Mouse (Mus musculus) left cerebral cortex, postnatal 25 days (tissue): ENCODE measurements around the gene Prrx2. TPM values are rescaled to one million over a fixed set of nuclear protein-coding genes. Genes with fewer than 3 reads are reported as not detected.
A peak's percentile ranks its signal among the peaks of the same experiment; 100 is the strongest.
"Not testable (repeated sequence)": the region's sequence is repeated elsewhere in the genome, so short reads cannot be mapped to it uniquely, and the experiment has no call there.

Experiments
- DNase-seq, 2 experiments: peaks; one replicate each; pipeline ENCODE4 v3.0.0; 2022; ENCODE audit warnings: low spot score in 2 of 2, mixed read lengths in 1 of 2
- intact Hi-C: fragments of 180-260 bp; cut with DNase I; formaldehyde crosslinking; loops from one replicate; pipeline ENCODE4 v1.15.1; 2025
- total RNA-seq, 2 experiments: library from RNA; stranded (reverse); gene quantifications; 2 replicates each; pipeline ENCODE4 v1.2.3; 2021

Prrx2 gene
- total RNA-seq, 2 experiments from 2014 or later = 1.3 to 2.4 TPM

DNA sequence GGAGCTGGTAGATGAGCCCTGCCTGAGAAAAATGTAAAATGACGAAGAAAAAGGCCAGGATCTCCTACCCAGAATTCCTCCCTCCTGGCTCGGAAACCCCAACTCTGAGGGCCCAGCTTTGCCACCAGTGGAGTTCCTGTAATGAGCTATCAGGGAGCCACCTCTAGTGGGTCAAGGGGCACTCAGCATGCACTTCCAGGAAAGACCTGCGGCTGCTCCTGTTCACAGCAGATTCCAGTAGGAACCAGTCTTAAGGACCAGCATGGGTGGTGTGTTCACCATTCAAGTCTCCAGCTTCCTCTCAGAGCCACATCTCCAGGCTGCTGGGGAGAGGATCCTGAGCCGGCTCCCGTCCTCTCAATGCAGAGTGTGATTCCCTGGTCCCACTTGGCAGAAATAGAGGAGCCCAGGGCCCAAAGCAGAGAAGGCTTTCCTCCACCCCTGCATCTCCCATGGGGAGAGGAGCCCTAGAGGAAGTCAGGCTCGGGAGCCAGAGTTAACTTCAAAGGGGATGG, 66.9 kb downstream of the Prrx2 start:
- intact Hi-C loops = no loop called here
- DNase-seq = no peak

DNA sequence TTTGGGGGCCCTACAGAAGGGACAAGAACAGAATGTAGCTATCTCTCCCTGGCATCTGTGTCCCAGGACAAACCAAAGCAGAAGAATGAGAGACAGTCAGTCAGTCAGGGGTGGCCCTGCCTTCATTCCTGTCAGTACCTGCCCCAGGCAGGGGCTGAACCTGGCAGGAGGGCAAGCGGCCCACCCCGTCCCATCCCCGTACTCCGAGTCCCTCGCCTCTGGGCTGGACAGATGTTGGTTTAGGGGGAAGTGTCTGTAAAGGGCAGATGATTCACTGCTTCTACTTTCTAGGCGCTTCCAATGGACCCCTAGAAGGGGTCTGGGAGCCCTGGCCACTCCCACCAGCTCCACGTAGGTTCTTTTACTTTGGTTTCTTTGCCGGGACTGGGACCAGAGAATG, 67.5 kb downstream of the Prrx2 start:
- intact Hi-C loops = no loop called here
- no peak for DNase-seq

DNA sequence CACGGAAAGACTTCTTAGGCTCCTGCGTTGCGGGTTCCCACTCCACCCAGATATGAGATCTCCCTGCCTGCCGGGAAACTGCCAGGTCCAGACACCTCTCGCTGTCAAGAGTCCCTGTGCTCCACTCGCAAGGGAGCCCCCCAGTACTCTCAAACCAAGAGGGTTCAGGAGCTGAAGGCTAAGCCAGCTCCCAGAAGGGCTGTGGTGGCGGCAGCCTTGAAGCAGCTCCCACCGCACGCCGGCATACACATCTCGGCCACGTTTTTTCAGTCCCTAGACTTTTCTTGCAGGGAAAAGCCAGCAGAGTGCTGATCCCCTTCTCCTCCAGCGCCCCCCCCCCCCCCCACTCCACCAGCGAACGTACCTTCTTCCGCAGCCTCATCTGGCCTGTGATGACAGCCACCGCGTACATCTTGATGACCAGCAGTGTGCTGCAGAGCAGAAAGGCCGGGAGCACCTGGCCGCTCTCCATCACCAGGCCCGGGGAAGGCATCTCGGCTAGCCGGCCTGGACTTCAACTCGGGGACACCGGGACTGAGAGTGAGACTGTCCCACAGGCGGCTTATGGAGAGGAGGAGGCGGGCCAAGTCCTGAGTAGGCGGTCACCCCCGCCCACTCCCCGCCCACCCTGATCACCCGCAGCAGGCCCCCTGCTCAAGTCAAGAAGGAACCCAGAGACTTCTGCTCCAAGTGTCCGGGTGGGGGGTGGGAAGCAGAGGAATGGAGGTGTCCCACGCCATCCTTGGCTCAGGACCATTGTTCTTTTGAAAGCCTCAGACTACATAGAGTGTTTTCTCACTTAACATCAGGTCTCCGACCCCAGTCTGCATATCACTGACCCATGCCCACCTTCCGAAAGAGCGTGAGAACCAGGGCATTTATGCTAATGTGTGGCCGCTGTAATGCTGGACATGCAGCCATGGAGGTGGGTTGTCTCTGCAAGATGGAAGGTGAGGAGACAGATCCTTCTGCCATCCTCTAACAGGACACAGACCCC, 68.3 kb downstream of the Prrx2 start:
- intact Hi-C loops = no loop called here
- no peak for DNase-seq

- intact Hi-C loops = no loop called here
These were observed 69.5 kb downstream of the Prrx2 start for GRCm38 (mm10) chr2:30904231-30904630.

DNA sequence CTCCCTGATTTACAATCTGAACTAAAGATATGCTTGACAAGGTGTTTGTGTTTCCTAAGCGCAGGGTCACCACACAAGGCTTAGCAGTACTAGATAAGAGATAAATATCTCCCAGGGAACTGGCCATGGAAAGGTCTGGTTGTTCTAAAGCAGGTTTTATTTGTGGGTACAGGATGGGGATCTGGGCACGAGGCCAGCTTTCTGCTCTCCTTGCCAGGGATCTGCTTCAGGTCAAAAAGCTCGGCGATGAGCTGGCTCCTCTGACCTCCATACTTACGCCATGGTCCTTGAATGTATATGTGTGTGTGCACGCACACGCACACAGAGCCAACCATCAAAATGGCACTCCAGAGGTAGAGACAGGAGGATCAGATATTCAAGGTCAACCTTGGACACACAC, 70.2 kb downstream of the Prrx2 start:
- intact Hi-C loops = no loop called here
- no peak for DNase-seq

More at GRCm38 (mm10) chr2:30904231-30904630, 69.5 kb downstream of the Prrx2 start:
- no peak for DNase-seq

DNA sequence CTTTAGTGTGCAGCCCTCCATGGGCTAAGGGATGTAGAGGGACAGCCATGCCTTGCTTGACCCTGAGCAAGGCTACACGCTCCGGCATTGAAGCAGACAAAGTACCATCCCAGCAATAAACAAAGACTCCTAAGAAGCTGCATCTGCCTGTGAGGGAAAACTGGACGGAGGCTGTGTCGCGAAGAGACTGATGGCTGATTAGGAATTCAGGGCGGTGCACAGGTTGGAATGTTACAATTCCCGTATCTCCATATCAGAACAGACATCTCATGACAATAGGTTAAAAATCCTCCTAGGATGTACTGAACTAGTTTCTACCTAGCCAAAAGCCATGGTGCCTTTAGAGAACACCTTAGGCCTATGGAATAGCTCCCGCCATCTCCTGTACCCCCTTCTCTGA, 71.1 kb downstream of the Prrx2 start:
- intact Hi-C loops = no loop called here
- no peak for DNase-seq

GRCm38 (mm10) chr2:30906641-30907040, 71.9 kb downstream of the Prrx2 start:
- DNase-seq = no peak
- intact Hi-C loops = no loop called here

GRCm38 (mm10) chr2:30912291-30912773, 77.6 kb downstream of the Prrx2 start:
- DNase-seq = no peak
- intact Hi-C loops = no loop called here

DNA sequence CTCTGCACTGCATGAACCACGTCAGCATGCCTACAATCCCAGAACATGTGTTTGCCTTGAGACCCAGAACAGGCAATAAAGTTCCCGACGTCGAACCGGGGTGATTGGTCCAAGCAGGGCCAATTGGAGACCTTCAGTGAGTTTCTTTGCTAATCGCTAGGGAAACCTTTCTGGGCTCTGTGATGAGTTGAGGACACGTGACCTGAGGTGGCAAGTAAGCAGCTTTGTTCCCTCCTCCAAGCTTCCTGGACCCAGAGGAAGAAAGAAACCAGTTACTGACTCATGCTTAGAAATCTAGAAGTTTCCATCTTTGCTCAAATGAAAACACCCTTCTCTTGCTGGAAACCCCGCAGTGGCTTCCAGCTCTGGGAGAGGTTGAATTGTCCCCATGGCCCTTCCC, 78.2 kb downstream of the Prrx2 start:
- intact Hi-C loops = no loop called here
- no peak for DNase-seq

GRCm38 (mm10) chr2:30914836-30915235, 80.1 kb downstream of the Prrx2 start:
- DNase-seq = no peak
- intact Hi-C loops = no loop called here

DNA sequence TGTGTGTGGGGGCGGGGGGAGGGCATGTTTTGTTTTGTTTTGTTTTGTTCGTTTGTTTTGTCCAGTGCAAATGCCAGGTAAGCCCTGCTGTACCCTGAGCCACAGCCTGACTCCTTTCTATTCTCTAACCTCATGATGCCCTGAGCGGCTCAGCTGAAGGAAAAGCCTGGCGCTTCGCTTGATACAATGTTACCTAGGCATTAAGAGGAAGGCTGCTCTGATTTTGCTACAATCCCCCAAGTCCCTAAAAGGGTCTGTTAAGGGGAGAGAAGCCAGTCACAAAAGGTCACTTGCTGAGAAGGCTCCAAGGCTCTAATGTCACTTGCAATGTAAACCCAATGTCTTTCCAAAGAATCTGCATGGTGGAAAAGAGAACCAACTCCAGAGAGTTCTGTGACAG, 80.6 kb downstream of the Prrx2 start:
- intact Hi-C loops = no loop called here
- DNase-seq = no peak

DNA sequence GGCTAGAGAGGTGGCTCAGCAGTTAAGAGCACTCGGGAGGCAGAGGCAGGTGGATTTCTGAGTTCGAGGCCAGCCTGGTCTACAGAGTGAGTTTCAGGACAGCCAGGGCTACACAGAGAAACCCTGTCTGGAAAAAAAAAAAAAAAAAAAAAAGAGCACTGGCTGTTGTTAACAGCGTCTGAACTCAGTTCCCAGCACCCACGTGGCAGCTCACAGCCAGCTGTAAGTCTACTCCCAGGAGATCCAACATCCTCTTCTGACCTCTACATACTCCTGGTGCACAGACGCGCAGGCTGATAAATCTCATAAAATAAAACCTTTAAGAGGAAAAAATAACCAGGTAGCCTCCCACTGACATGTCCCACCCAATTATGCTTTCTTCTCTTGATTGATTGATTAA, 81.2 kb downstream of the Prrx2 start:
- intact Hi-C loops, DNase-seq: not testable (repeated sequence)

- peak in 1 of 2 experiments; percentile 46 for DNase-seq
- intact Hi-C loops = no loop called here
These were observed 82.9 kb downstream of the Prrx2 start for GRCm38 (mm10) chr2:30917649-30918048.

- no peak for DNase-seq
- intact Hi-C loops = no loop called here
These were observed 83.4 kb downstream of the Prrx2 start for GRCm38 (mm10) chr2:30918126-30918525.

DNA sequence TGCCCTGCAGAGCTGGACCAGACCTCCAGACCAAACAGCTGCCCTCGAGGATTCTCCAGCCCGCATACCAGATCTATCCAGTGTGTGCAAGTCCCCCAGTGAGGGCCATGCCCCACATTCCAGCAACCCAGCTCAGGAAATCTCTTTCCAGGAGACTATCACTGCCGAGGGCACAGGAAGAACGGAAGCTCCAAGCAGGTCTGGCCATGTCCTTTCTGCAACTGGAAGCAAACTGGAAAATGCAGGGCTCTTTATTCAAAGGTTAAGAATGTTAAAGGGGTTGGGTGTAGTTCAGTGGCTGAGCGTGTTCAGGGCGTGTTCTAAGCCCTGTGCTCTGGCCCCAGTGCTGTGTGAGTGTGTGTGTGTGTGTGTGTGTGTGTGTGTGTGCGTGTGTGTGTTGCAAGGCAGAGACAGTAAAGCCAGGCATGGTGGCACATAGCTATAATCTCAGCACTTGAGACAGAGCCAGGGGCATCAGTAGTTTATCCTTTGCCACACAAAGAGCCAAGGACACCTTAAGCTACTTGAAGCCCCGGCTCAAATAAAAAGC, 84.1 kb downstream of the Prrx2 start:
- intact Hi-C loops = no loop called here
- no peak for DNase-seq

- peak in 1 of 2 experiments; percentile 80 for DNase-seq
These were observed 85.4 kb downstream of the Prrx2 start for GRCm38 (mm10) chr2:30920216-30920615.

GRCm38 (mm10) chr2:30923099-30923498, 88.3 kb downstream of the Prrx2 start:
- DNase-seq = no peak
- intact Hi-C loops = no loop called here

More at GRCm38 (mm10) chr2:30920216-30920615, 85.4 kb downstream of the Prrx2 start:
- intact Hi-C loops = no loop called here

DNA sequence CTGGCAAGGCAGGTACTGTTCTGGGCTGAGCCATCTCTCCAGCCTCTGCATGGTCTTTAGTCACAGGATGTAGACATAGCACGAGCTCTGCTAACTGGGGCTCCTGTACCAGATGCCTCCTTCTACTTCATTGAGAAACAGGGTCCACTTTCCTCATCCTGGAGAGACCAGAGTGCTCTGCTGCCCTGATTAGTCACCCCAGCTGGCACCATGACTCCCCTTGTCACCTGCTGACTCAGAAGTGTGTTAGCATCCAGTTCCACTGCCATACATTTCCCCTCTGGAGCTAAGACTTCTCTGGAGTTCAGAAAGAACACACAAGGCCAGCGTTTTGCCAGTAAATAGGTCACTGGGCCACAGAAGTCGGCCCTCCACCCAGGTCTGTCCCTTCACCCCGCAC, 90.4 kb downstream of the Prrx2 start:
- no peak for DNase-seq
- intact Hi-C loops = loop anchor here (5.0 kb wide), 1 partner anchor 98 kb away; no protein-coding TSS in a partner anchor

- intact Hi-C loops = loop anchor here (5.0 kb wide), 1 partner anchor 99 kb away; no protein-coding TSS in a partner anchor
- no peak for DNase-seq
These were observed 91.6 kb downstream of the Prrx2 start for GRCm38 (mm10) chr2:30926381-30926780.

DNA sequence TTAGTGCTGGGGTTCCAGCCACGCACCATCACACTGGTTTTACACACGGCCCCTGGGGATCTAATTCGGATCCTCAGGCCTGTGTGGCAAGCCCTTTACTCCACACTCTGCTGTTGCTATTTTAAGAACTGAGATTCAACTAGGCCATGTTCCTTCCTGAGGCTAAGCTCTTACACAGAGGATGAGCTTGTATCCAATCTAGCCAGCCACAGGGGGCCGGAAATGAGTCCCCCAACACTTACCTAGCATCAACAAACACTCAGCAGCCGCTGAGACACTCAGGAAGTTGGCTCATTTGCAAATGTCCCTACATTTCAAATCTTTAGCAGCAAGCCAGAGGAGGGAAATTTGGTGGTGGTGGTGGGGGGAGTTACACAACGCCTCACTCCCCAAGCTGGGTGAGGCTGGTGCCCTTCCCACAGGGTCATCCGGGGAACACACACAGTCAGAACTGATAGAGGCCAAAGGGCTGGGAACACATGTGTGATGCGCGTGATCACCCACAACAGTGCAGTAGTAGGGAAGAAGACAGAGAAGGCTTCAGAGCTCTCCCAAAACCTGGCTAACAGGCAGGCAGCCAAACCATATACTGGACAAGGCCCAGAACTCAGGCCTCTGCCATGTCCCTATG, 92.5 kb downstream of the Prrx2 start:
- intact Hi-C loops = loop anchor here (5.0 kb wide), 1 partner anchor 100 kb away; no protein-coding TSS in a partner anchor
- peak in 1 of 2 experiments; percentile 18 for DNase-seq
